Mouse (Mus musculus): ENCODE measurements at regions not wholly inside any gene's neighbourhood (a gene's known extent, or its start where the extent isn't known, plus 50 kb on each side); places are given as distances from the start of the nearest gene placed in this dataset.

DNA sequence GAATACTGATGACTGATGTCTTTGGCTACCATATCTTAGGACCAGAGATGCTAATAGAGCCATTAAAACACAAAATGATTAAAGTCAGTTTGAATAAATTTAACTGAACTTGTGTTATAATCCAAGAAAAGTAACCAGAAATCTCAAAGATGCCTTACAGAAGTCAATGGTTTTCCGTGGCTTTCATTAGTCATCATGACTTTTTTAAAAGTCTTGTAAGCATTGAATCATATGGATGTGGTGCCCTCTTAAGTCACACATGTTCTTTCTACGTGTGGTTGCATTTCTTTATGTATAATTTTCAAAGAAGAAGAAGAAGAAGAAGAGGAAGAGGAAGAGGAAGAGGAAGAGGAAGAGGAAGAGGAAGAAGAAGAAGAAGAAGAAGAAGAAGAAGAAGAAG is 178.2 kb downstream of the Mreg start:
- TF ChIP-seq POLR2A (IDR thresholded peaks at IDR 0.05; ENCODE audit: borderline replicate concordance, insufficient read depth, low read length): no peak
- TF ChIP-seq CTCF (IDR thresholded peaks at IDR 0.05; ENCODE audit: borderline replicate concordance, insufficient read depth, low read depth, low read length): no peak
